Mouse (Mus musculus) lung, postnatal 14 days (tissue): ENCODE data around the gene Cort.
"Not testable (repeated sequence)": the region's sequence is repeated elsewhere in the genome, so short reads cannot be mapped to it uniquely, and the experiment has no call there.

ENCODE experiments used
- DNase-seq: peaks from one replicate; pipeline ENCODE4 v3.0.0; 2021

Cort gene

DNA sequence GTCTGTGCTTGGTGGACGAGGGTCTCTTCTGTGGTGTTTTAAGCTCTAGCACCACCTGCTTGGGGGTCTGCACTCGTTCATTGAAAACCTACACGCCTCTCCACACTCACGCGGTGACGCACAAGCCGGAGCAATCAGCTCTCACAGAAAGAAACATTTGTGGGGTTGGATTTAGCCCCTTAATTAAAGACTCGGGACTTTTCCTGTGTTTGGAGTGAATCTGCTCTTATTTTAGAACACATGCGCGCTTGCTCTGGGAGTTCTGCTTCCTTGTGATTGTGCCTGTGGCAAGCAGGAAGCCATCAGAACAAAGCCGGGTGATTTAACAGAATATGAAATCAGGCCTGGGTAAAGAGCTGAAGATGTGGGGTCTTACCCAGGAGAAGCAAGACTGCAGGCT is at the start of gene Cort:
Gene Cort, minus strand, starts transcription at position 101 of the 400 bp plus-strand sequence.
- DNase-seq = no peak

DNA sequence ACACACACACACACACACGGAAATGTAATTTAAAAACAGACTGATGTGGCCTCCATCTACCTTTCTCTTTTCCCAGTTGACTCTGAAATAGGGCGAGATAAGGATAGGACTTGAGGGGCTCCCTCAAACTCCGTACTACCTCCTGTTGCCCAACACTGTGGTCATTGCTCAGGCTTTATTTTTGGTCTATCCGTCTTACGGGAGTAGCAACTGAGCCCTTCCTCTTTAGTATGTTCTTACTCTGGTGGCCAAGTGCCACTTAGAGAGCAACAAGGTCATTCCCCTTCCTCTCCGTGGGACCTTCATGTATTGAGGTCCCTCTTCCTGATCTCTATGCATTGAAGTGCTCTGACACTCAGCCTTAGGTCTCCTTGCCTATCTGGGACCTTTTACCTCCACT is 47.1 kb upstream of the Cort start:
- DNase-seq = no peak

DNA sequence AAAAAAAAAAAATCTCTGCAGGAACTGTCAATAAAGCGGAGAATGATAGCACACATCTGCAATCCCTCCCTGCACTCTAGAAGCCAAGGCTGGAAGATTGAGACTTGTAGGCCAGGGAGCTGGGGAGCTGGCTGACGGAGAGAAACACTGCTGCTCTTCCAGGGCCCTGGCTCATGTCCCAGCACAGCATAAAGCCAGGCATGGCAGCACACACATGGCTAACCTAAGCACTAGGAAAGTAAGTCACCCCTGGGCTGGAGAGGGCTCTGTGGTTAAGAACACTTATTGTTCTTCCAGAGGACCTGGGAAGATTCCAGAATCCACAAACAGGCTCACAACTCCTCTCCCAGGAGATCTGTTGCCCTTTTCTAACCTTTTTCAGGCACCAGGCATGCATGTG is 46.1 kb upstream of the Cort start:
- DNase-seq = peak; percentile 49

DNA sequence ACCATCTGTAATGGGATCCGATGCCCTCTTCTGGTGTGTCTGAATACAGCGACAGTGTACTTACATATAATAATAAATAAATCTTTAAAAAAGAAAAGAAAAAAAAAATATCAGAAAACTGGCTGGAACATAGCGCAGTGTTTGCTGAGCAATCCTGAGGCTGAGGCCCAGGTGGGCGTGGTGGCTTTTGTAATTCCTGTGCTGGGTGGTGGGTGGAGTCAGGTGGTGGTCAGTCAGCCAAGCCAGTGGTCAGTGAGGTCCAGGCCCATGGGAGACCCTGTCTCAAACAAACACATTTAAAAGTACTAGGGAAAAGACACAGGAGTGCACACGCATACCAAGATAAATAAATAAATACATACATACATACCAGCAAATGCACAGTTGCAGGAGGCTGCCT is 45.5 kb upstream of the Cort start:
- peak; percentile 59 for DNase-seq

DNA sequence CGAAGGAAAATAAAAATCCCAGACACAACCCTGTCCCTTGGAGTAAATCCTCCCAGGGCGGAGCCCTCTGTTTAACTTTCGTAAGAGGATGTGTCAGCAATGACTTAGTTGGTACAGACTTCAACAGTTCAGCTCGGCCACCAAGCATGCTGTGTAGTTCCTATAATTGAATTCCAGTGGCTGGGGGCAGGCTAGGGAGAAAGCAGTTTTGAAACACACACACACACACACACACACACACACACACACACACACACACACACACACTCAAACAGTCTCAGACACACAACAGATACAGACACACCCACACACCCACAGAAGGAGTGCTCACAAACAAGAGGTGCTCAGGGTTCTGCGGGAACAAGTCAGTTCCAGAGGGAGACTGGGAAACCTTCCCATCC is 45.0 kb upstream of the Cort start:
- DNase-seq = peak; percentile 49

DNA sequence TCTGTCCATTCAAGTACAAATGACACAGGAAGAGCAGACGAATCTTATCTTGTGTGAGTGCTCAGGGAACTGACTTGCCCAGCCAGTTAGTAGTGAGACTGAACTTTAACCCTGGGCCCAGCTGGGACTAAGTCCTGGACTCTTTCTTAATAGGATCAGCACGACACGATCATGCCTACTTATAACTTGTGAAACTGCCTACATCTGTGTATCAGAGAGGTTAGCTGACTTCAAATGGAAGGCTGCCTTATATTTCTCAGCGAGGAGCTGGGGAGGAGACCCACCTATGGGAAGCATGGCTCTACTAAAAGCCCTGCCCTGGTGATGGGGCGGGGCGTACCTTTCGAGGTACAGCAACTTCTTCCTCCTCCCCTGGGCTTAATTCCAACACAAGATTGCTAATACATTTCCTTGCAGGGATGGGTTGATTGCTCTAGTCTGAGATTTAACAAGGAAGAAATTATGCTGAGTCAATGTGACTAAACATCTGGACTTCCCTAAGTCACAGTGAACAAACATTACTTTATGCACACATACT is 43.9 kb upstream of the Cort start:
- no peak for DNase-seq

DNA sequence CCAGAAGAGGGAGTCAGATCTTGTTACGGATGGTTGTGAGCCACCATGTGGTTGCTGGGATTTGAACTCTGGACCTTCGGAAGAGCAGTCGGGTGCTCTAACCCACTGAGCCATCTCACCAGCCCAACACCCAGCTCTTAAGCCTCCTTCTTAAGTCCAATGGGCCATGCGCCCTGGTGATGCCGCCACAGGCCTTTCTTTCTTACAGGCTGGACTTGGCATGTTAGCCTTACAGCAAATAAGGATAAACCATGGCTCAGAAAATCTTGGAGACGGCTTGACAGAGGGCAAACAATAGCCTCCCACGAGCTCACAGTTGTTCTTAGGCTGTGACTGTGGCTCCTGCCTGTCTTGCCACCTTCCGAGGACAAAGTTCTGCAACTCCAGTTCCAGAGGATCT is 43.4 kb upstream of the Cort start:
- not testable (repeated sequence) for DNase-seq

DNA sequence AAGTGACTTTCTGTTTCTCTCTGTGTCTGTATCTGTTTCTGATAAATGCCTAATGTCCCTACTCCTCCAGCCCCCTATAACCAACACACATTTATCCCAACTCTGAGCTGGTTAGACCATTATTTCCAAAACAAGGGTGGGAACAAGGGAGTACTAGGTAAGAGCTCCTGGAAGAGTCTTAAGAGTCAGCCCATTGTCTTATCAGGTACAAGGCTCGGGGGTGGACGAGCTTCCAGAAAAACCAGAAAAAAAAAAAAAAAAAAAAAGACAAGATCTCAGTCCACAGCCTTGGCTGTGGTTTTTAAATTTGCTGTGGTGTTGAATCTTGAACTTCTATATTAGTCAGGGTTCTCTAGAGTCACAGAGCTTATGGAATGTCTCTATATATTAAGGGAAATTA is 41.5 kb upstream of the Cort start:
- no peak for DNase-seq

DNA sequence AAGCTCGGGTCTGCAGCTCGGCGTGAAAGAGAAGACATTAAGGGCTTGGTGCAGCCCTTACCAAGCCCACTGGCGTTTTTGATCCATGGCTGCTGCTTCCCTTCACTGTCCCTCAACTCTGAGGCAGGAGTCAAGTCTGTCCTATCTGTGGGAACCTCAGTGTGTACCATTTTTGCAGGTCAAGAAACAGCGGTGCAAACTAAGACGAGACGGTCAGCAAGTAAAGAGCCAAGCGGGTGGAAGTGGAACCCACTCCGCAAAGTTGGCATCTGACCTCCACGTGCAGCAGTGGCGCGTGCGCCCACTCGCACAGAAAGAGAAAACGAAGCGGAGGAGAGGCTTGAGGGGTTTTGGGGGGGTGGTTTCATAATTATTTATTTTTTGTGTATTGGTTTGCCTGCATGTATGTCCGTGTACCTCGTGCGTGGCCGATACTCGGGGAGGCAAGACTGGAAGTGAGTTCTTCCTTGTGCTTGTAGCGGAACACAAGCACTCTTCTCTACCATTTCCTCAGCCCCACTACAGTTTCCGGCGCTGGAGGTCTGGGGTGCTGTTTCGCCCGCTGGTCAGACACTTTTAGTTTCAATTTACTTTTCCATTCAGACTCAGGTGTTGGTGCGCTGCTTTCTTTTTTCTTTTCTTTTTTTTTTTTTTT is 40.5 kb upstream of the Cort start:
- DNase-seq = peak; percentile 47

DNA sequence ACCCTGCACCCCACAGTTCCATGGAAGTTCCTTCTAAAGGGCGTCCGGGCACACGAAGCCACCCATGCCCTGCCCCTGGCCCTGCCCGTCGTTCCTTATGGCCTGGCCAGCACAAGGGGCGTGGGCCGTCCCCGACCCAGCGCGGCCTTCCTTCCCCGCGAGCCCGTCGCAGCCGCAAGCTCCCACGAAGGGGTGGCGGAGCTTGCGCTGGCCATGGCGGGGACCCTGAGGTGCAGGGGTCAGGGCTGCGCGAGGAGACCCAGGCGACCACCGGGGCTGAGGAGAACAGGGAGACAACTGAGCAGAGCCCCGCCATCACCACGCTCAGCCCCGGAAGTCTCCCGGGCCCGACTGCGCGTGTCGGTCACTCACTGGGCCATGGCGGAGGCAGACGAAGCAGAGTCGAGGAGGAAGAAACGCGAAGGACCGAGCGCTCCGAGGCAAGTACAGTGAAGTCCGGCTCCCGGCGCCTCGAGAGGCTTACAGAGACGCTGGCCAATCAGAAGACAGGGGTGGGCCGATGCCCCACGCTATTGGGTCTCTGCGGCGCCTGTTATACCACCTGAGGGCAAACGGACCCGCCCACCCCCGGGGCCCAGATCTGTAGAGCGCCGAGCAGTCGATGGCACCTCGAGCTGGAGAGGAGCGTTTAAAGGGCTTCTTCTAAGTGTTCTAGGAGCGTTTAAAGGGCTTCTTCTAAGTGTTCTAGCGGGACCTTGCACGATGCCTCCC is 39.8 kb upstream of the Cort start, which contains the start of gene Pgd:
Gene Pgd, minus strand, starts transcription at position 557 of the 732 bp plus-strand sequence.
- DNase-seq = peak; percentile 97

DNA sequence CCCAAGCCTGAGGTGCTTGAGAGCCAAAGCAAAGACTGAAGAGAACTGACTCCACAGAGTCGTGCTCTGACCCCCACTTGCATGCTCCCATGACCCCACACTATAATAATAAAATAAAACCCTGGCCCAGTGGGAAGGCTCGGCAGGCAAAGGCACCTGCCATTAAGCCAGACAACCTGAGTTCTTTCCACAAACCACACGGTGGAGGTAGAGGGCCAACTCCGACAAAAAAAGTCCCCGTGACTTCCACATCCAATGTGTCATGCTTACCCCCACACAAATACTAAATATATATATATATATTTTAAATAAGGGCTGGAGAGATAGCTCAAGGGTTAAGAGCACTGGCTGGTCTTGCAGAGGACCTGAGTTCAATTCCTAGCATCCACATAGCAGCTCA is 37.6 kb upstream of the Cort start:
- no peak for DNase-seq

DNA sequence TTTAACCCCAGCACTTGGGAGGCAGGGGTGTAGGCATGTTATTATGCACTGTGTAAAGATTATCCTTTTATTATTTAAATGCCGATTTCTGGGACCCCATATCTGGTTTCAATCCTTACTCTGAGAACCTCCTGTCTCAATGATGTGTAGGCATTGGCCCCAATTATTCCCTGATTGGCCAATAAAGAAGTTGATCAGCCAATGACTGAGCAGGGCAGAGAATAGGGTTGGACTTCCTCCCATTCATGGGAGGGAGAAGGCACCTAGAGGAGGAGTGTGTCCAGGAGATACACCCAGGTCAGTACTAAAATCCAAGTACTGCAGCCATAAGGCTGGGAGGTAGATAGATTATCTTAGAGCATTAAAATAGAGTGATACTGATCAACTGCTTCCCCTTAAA is 36.6 kb upstream of the Cort start:
- DNase-seq = no peak

DNA sequence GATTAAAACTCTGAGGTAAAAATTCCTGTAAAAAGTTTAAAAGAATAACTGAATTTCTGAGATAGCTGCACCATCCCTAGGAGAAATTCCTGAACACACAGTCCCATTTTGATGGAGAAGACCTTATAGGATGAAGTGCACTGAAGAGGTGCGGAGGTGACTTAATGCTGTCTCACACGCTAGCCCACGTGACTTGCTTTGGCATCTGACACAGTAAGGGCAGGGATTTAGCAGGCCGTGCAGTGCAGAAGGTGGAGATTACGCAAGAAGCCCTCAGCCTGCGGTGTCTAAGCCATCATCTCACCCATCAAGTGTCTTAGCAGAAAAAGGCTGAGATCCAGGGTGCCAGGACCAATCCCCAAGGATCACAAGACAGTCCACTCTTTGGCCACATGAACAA is 34.6 kb upstream of the Cort start:
- no peak for DNase-seq

DNA sequence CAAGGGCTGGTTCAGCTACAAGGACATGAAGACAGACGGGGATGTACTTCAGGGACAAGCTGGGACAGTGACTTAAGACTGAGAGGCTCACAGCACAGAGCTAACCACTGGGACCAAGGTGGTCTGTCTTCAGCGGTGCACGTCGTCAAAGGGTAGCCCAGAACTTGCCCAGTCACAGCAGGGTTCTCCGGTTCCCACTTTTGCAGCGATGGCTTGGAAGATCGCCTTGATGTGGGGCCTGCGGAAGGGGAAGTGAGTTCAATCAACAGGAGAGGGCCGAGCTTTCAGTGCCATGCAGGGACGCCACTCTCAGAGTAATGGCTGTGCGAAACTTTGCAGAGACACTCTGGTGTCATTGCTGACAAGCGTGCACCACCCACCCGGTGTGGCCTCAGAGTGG is 33.3 kb upstream of the Cort start:
- DNase-seq = no peak

DNA sequence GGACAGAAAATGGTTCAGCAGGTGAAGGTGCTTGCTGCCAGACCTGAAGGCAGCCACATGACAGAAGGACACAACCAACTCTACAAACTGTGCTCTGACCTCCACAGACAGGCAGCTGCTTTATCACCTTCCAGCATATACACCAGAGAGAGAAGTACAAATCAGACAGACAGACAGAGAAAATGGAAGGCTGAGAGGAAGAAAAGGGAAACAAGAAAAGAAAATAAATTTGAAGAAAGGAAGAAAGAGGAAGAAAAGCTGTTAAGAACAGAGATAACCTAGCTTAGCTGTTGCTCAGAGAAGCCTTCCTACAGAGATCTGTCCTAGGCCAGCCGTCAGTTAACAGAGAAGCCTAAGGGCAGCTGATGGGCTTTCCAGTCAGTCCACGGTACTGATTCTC is 32.6 kb upstream of the Cort start:
- no peak for DNase-seq

DNA sequence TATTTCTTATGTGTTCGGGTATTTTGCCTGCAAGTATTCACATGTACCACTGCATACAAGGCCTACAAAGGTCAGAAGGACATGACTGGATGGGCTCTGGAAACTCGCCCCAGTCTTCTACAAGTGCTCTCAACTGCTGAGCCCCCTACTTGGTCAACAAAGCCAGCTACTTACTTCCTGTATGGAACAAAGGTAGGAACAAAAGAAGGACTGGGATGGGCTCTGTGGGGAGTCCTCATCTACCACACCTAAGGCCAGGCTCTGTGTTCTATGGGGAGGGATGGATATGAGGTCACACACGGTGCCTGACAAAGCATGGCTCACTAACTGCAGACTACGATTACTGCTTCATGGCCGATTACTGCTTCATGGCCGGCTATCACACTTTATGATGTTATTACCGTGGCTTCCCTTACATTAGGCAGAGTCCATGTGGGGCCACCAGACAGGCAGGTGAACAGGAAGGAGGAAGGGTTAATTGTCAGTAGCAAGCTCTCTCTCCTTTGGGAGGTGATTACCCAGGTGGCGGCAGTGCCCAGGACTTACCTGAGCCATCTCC is 30.9 kb upstream of the Cort start:
- DNase-seq = no peak

DNA sequence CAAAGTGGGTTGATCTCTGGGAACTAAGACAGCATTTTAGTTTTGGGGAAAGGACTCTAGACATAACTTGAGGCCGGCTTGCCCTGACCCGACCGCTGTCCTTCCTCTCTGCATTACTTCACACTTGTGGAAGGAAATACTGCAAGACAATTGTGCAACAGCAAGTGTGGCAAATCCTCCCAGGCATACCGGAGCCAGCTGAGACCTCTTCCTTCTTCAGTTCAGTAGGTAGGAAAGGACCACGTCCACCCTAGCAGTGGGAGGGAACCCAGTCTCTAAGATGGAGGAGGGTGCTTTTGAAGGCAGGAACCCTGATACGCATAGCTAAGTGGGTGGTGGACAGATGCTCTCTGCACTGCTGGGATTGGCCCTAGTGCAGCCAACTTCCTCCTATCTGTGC is 29.1 kb upstream of the Cort start:
- no peak for DNase-seq

DNA sequence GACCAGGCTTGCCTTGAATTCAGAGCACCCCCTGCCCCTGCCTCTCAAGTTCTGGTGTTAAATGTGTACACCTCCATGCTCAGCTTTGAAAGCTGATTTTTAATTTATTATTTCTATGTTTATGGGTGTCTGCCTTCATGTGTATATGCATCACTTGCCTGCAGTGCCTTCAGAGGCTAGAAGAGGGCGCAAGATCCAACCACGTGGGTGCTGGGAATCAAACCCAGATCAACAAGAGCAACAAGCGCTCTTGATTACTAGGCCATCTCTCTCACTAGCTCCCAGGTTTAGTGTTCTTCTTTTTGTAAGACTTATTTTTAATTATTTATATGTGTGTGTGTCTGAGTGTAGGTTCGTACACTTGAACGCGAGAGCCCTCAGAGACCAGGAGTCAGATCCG is 28.3 kb upstream of the Cort start:
- no peak for DNase-seq

DNA sequence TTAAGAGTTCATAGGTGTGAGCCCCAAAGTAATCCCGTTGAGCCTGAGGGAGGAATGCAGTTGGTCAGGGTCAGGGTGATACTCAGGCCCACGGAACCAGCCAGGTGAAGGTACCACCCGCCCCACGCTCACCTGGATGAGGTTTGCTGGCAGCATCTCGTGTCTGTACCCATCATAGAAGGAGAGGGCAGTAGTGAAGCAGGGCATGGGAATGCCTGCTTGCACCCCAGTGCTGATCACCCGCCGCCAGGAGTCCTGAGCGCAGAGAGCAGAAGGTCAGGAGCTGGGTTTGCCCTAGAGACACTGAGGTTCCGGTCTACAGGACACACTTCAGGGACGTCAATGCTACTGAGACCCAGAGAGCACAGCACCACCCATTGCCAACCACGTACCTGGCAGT is 24.2 kb upstream of the Cort start:
- DNase-seq = no peak

DNA sequence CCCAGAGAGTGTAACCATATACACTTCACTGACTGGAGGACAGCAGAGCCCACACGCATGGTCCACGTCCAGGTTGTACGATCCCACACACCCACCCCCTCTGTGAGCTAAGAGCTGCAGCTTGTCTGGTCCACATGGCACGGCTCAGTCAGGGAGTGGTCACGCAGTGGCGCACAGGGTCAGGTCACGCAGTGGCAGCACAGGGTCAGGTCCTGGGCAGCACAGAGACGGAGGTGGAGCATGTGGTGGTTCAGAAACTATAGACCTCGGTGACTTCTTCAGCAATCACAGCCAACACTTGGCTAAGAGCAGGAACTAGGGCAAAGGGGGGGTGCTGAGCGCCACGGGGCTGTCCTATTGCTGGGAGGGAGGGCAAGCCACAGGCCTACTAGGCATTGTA is 23.7 kb upstream of the Cort start:
- no peak for DNase-seq

DNA sequence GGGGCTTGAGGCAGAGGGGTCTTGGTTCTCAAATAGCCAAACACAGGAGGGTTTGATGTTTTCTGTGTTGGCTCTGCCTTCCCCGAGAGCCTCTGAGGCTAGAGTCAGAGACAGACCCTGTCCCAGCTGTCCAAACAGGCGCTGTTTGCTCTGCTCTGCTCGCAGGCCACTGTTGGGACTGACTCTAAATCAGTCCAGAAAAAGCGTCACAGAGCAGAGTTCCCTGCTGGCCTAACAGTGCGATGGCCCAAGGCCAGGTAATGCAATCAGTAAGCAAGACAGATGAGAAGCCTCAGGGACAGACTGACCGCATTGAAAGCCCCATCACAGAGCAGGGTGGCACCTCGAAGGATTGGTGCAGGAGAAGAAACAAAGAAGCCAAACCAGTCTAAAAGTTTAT is 23.0 kb upstream of the Cort start:
- DNase-seq = no peak

DNA sequence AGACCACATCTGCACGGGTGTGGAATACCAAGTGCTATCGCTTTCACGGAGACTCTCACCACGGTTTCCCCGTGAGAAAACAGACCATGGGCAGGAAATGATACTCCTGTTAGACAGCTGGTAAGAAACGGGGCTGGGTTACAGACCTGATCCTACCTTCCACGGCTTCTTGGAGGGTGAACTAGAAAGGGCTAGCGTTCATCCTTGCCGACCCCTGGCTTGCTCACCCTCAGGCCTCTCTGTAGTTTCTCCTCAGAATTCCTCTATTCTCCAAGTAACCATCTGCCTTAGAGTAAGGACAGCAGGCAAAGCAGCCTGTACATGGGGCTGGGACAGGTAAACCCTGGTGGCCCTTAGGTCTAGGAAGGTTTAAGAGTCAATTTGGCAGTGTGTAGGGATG is 22.6 kb upstream of the Cort start:
- no peak for DNase-seq

DNA sequence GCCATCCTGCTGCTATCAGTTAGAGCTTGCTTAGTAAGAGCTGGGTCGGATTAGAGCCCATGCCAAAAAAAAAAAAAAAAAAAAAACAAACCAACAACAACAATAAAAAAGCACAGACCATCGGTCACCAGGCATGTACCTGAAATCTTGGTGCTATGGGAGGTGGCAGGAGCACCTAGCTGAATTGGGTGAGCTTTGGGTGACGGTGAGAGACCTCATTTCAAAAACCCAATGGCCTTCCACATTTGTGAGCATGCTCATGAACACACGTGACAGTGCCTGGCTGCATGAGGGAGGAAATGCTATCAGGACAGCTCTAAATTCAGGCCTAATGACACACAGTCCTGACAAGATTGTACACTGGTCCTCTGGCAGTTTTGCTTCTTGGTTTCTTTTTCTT is 21.5 kb upstream of the Cort start:
- no peak for DNase-seq

DNA sequence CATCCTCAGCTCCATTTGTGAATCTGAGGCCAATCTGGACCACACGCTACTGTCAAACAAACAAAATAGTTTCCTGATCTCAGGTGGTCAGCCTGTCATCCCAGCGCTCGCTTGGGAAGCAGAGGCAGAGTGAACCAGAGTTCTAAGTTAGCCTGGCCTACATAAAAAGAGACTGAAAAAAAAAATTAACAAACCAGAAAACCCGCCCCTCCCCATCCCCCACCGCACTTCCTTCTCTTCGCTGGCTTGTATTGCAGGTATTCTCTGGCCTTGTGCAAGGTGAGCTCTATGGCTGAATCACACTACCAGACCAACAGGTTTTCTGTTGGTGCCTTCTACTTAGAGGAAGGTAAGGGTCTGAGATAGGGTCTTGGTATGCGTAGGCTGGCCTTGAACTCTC is 21.0 kb upstream of the Cort start:
- DNase-seq = no peak
